Mouse (Mus musculus): ENCODE measurements around the gene Shmt2.

DNA sequence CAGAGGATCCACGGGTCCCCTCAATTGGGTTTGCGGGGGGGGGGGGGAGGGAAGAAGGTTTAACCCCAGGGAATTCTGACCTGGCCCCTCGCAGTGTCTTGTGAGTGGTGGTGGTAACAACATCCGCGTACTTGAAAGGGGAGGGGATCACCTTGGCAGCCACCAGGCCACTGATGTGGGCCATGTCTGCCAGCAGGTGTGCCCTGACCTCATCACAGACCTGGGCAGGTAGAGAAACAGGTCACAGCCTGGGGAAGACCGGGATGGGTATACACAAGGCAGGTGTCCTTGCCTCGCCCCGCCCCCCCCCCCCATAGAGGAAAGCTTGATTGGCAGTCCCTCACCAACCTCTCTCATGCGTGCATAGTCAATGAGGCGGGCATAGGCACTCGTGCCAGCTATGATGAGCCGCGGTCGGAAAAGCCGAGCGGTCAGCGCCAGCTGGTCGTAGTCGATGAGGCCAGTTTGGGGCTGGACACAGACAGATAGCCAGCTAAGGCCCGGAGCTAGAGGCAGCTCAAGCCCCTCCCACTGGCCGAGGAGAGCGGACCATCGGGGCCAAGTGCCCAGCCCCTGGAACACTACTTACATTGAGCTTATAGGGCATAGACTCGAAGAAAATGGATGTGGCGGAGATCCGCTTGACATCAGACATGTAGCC lies 3.1 kb downstream of the Shmt2 start:
- no peak for TF ChIP-seq CTCF (IDR thresholded peaks at IDR 0.05; ENCODE audit: extremely low read depth, insufficient read depth, insufficient read length, insufficient replicate concordance)
- no peak for TF ChIP-seq POLR2A (IDR thresholded peaks at IDR 0.05; ENCODE audit: low read depth, low read length)

Data from spleen, adult 2 months (tissue).